Mouse (Mus musculus) cortical plate, adult 2 months (tissue): ENCODE results near the gene Hist2h2ac. TPM values are rescaled to one million over a fixed set of nuclear protein-coding genes. Genes with fewer than 3 reads are reported as not detected.
"Not testable (repeated sequence)": the region's sequence is repeated elsewhere in the genome, so short reads cannot be mapped to it uniquely, and the experiment has no call there.

Experiments used
- H3K27ac ChIP-seq: fragments of 200-500 bp; 2 replicates; pipeline ENCODE4 v1.5.1; 2012; ENCODE audit warnings: low read length, control low read depth, inconsistent platforms; ENCODE audit not compliant: insufficient read depth
- H3K4me1 ChIP-seq: fragments of 200-500 bp; 2 replicates; pipeline ENCODE4 v1.6.1; 2011; ENCODE audit warnings: low read length; ENCODE audit not compliant: control insufficient read depth, insufficient read depth
- H3K4me3 ChIP-seq: fragments of 200-500 bp; 2 replicates; pipeline ENCODE4 v1.5.1; 2011; ENCODE audit warnings: mild to moderate bottlenecking, low read length, control low read depth; ENCODE audit not compliant: insufficient read depth
- CTCF ChIP-seq: fragments of 200-500 bp; IDR thresholded peaks from 2 replicates; pipeline ENCODE4 v1.5.1; 2011; ENCODE audit warnings: mild to moderate bottlenecking, control low read depth, low read length; ENCODE audit not compliant: insufficient read depth; ENCODE audit errors: extremely low read depth
- POLR2A ChIP-seq: fragments of 200-500 bp; IDR thresholded peaks from 2 replicates; pipeline ENCODE4 v1.6.1; 2011; ENCODE audit warnings: mild to moderate bottlenecking, low read length, control low read depth; ENCODE audit not compliant: insufficient read depth; ENCODE audit errors: extremely low read depth
- polyA plus RNA-seq: library from polyadenylated mRNA; depleted of rRNA; stranded (reverse); fragments of >200 nt; gene quantifications from 2 replicates; pipeline ENCODE4 v1.2.3, GENCODE M21; 2012

Hist2h2ac gene
- polyA plus RNA-seq, 1 experiment, result 4.6 TPM

DNA sequence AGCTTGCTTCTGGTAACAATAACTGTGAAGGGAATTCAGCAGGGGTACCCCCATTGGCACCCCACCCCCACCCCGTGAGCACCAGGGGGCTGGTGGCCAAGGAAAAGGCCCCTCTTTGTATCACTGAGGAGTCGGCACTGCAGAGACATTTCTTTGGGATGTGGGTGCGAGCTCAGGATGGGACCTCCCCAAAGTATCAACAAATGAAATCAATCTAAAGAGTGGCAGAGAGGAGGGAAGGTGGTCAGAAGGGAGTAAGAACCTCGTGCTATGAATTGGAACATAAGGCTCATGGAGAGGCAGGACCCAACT, 28.3 kb upstream of the Hist2h2ac start:
- no peak overlapping the region for H3K27ac ChIP-seq

DNA sequence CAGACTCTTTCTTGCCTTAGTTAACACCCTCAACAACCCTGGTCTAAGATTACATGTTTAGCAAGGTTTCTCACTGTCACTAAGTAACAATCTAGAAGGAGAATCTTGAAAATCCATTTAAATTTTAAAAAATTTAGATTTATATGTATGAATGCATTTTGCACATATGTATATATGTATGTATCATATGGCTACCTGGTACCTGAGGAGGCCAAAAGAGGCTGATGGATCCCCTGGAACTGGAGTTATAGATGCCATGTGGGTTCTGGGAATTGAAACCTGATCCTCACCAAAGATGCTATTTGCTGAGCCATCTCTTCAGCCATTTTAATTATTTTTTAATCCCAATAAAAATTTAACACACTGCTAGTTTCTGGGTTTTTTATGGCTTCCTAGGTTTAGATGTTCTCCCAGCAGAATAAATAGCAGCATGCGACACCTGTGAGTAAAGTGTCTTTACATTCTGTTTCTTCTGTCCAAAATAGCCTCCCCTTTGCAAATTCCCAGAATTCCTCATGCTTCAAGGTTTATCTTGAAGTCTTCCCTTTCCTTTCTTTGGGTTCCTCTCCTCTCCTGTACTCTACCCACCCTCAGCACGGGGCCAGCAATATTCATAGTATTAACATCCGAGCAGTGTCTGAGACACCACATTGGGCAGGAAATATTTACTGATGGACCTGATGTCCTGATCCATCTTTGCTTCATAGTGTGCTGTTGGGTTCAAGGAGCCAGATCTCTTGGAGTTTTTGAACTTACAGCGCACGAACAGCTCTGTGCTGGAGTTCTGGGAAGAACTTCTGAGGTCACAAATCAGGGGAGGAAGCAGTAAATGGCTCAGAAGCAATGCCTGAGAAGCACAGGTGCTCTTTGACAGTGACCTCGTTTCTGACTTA, 27.7 kb upstream of the Hist2h2ac start:
- H3K4me1 ChIP-seq, result peaks cover 2% of the 10 kb centered on the region; the same call in 1 of the 2 replicates
- TF ChIP-seq CTCF (no peak), POLR2A (no peak)
- H3K4me3 ChIP-seq, result no peak overlapping the region

More for the DNA sequence above, 28.3 kb upstream of the Hist2h2ac start:
- H3K4me1 ChIP-seq, result peaks cover 2% of the 10 kb centered on the region; the same call in 1 of the 2 replicates
- no peak overlapping the region for H3K4me3 ChIP-seq
- TF ChIP-seq POLR2A (no peak), CTCF (no peak)

DNA sequence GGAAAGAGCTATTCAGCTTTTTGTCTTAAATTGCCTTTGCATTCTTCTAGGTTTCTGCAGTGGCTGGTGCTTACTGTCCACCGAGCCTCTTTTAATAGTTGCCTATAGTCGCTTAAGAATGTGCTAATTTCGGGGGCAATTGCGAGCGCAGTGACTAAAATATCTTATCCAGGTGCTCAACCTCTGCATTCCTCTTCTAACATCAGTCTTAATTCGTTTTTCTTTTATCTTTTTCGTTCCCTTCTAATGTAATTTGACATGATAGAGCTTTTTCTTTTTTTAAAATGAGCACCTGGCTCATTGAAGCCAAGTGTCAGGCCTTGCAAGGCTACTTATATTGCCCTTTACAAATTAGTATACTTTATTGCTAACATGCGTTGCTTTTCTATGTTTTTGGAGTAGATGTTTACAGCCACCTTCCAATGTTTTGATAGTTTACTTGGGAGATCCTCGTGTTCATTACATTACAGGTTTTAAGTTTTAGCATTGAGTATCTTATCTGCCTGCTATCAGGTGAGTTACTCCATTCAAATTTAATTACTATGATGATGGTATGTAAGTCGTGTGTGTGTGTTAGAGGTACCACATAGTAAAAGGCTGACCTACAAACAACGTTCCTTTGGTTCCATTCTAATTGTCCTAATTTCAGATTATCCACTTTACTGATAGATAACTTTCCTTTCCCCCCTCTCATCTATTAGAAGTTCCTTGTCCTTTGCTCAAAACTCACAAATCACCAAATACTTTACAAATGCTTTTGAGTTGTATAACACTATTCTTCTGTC, 26.9 kb upstream of the Hist2h2ac start:
- no peak overlapping the region for H3K27ac ChIP-seq

More for the DNA sequence above, 27.7 kb upstream of the Hist2h2ac start:
- H3K27ac ChIP-seq, result no peak overlapping the region

DNA sequence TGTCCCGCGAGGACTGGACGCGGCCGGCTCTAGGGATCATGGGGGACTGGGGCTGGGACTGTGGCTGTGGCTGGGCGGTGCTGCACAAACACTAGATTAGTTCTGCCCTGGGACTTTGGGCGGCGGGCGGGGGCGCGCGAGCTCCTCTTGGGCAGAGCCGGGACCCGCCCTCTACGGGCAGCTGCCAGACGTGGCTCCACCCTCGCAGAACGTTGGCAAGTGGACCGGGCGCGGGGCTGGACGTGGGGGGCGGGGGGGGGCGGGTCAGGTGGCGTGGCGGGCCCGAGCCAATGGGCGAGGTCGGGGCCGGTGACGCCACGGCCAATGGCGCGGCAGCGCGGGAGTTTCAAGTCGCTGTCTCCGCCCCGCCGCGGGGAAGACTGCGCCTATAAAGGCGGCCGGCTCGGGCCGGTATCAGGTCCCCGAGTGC, 25.8 kb upstream of the Hist2h2ac start, which contains the start of gene Hist2h3c1:
Gene Hist2h3c1 (plus strand): TSS at position 259 of the 430 bp plus-strand sequence.
- peak within 1 kb of the TSS; percentile 93 for H3K4me3 ChIP-seq
- H3K27ac ChIP-seq, H3K4me1 ChIP-seq: not testable (repeated sequence)

More for the DNA sequence above, 26.9 kb upstream of the Hist2h2ac start:
- TF ChIP-seq CTCF (no peak), POLR2A (no peak)
- Histone ChIP-seq H3K4me3 (no peak overlapping the region), H3K4me1 (peaks cover 2% of the 10 kb centered on the region; the same call in 1 of the 2 replicates)

DNA sequence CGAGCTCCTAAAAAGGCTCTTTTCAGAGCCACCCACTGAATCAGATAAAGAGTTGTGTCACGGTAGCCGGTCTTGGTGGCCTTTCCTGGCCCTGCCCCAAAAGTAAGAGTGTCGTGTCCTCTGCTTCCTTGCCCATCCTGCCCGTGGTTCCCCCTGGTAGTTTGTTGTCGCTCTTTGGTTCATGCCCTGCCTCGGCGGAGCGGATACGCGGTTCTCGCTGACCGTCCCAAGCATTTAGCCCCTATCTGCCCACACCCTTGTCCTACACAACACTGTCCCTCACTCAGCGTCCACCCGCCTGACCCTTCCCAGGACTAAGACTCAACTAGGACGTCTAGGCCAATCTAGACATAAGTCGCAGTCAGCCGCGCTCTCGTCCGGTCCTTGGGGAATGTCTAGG, 25.3 kb upstream of the Hist2h2ac start:
- H3K4me1 ChIP-seq, H3K27ac ChIP-seq: not testable (repeated sequence)
- peak overlapping the region; percentile 33 for H3K4me3 ChIP-seq

DNA sequence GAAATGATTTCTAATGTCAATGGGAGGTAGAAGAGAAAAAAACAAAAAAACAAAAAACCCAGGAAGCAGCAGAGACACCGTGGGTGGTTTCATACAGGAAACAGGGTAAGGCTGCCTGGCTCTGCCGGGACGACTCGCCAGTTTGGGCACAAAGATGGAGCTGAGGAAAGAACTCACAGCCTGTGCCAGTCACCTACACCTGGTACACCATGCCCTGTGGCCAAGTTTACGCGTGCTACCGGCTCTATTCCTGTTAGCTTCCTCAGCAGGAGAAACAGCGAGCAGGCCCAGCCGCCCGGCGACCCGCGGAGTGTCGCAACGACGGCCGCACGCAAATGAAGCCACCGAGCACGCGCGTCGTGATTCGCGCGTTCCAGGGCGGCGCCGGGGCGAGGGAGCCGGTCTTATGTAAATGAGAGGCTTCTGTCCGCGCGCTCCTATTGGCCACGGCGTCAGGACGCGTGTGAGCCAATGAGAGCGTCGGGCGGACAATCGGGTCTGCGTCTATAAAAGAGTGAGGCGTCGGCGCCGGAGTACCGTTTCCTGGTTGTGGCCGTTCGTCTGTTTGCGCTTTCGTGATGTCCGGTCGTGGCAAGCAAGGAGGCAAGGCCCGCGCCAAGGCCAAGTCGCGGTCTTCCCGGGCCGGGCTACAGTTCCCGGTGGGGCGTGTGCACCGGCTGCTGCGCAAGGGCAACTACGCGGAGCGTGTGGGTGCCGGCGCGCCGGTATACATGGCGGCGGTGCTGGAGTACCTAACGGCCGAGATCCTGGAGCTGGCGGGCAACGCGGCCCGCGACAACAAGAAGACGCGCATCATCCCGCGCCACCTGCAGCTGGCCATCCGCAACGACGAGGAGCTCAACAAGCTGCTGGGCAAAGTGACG, 24.6 kb upstream of the Hist2h2ac start, which contains the start of gene Hist2h2aa1:
Gene Hist2h2aa1 (plus strand): TSS at position 495 of the 884 bp plus-strand sequence.
- TF ChIP-seq POLR2A, result peak; percentile 70; the same call in 1 of the 2 replicates
- peak within 1 kb of the TSS; percentile 93 for H3K4me3 ChIP-seq
- H3K4me1 ChIP-seq, result not testable (repeated sequence)
- peak within 1 kb of the TSS; percentile 99 for H3K27ac ChIP-seq

DNA sequence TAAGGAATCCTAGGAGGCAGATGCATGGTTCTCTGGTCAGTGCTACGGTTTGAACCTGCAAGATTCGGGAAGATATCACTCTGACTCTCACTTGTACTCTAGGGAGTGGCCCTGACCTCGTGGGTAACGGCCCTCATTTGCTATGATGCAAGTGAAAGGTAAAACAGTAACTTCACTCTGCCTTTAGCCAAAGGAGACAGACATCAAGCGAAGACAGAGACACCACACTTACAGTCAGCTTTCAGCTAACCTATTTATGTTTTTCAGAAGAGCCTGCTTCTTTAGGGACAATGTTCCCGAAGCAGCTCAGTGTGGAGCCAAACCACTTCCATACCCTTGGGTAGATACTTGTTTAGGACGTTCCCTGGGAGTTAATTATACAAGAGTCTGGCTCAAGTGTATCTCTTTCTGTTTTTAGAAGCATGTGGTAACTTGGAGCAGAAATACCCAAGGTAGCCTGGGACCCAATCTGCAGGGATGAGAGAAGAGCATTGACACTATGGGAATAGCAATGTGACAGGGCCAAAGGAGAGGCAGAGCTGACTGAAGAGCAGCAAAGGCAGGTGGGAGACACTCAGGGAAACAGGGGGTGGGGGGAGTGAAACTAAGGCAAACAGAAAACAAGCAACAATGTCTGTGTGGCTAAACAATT, 23.4 kb upstream of the Hist2h2ac start:
- peak overlapping the region; percentile 93; the same call in 1 of the 2 replicates for H3K4me3 ChIP-seq
- H3K4me1 ChIP-seq, result peaks cover 3% of the 10 kb centered on the region; the same call in 1 of the 2 replicates
- TF ChIP-seq POLR2A (no peak), CTCF (no peak)
- no peak overlapping the region for H3K27ac ChIP-seq

DNA sequence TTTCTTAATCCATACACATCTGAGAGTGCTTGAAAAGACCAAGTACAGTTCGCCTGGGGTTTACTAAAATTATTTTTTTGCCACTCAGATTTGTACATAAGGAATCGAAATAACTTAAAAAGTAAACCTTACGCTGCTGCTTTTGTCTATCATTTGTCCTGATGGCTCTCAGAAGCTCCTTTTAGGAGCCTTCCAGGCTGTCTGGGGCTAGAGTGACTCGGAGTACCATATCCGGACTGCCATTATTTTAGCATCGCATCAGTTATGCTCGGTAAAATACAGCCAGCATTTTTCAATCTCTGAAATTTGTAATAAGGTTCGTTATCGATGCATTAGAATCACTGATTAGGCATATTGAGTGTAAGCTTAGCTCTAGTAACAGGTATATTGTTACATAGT, 20.1 kb upstream of the Hist2h2ac start:
- peak overlapping the region; percentile 18; the same call in 1 of the 2 replicates for H3K4me3 ChIP-seq
- H3K4me1 ChIP-seq, result peaks cover 6% of the 10 kb centered on the region; the same call in 1 of the 2 replicates
- H3K27ac ChIP-seq, result peak overlapping the region; percentile 80
- TF ChIP-seq CTCF (no peak), POLR2A (no peak)
